Mouse (Mus musculus): ENCODE data around the gene Col9a3.
A peak's percentile ranks its signal among the peaks of the same experiment; 100 is the strongest.

Col9a3 gene

DNA sequence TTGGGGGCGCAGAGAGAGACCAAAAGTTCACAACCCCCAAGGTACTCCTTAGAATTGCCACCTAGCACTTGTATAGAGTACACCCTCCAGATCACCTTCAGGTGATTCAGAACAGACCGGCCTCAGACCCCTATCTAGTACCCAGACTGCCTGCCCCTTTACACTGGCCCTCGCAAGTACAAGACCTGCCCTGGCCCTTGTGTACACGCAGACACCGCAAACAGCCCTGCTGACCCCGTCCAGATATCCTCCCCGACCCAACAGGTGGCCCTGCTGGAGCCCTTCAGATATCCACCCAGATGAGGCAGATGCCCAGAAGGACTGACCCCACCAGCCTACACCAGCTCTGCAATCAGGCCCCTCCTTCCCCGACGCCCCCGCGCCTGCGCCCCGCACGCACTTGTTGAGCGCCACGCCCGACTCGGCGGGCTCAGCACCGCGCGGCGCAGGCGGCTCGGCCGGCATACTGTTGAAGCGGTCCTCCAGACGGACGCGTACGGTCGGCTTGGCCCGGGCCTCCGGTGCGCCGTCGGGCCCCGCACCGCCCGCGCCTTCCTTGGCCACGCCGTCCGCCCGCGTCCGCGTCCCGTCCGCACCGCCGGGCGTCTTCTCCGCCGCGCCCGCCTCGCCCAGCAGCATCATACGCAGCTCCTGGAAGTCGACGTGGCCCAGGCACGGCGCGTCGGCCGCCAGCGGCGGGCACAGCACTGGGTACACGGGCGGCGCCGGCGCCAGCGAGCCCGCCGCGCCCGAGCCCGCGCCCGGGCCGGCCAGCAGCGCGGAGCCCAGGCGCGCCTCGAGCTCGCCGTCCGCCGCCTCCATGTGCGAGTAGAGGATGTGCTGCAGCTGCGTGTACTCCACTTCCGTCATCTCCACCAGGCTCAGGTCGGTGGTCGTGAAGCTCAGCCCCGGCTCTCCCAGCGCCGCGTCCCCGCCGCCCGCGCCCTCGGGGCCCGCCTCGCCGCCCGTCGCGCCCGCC lies 44.3 kb downstream of the Col9a3 start:
- DNase-seq = peak; percentile 84

- peak; percentile 70 for DNase-seq
Observed at GRCm38 (mm10) chr2:180642555-180643260, 45.1 kb downstream of the Col9a3 start, which contains the start of gene Tcfl5. Gene Tcfl5, minus strand, starts transcription at chr2:180642708.

DNA sequence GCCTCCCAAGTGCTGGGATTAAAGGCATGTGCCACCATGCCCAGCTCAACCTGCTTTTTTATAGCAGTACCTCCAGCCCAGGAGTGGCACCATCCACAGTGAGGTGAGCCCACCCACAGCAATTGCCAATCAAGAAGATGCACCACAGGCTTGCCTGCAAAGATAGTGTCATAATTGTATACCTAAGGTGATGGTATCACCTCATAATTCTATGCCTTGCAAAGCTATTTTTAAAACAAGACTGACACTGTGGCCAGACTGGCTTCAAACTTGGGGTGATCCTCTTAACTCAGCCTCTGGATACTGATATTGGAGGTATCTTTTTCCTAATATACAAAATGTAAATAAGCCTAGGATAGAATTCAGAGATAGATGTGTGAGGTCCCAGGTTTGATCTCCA lies 46.0 kb downstream of the Col9a3 start:
- DNase-seq = peak; percentile 79

GRCm38 (mm10) chr2:180646841-180647240 lies 49.3 kb downstream of the Col9a3 start:
- peak; percentile 64 for DNase-seq

GRCm38 (mm10) chr2:180654666-180655065 lies 57.1 kb downstream of the Col9a3 start:
- DNase-seq = peak; percentile 64

DNA sequence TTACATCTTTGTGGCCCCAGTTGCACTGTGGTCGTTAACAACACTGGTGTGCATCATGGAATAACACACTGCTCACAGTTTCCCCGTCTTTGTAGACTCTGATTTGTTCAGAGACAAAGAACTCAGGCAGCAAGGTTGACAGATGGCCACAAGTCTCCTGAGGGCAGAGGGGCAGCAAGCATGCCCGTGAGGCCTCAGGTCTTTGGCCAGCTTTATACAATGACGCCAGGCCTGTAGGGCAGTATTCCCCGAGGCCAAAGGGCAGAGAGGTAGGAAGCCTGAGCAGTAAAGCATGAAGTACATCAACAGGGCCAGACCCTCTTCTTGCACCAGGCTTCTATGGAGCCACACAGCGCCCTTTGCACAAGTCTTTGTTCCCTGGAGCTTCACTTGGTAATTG lies 57.6 kb downstream of the Col9a3 start:
- DNase-seq = peak; percentile 44

GRCm38 (mm10) chr2:180657394-180658013 lies 59.9 kb downstream of the Col9a3 start:
- DNase-seq = peak; percentile 96

GRCm38 (mm10) chr2:180658381-180658780 lies 60.8 kb downstream of the Col9a3 start:
- DNase-seq = peak; percentile 66

DNA sequence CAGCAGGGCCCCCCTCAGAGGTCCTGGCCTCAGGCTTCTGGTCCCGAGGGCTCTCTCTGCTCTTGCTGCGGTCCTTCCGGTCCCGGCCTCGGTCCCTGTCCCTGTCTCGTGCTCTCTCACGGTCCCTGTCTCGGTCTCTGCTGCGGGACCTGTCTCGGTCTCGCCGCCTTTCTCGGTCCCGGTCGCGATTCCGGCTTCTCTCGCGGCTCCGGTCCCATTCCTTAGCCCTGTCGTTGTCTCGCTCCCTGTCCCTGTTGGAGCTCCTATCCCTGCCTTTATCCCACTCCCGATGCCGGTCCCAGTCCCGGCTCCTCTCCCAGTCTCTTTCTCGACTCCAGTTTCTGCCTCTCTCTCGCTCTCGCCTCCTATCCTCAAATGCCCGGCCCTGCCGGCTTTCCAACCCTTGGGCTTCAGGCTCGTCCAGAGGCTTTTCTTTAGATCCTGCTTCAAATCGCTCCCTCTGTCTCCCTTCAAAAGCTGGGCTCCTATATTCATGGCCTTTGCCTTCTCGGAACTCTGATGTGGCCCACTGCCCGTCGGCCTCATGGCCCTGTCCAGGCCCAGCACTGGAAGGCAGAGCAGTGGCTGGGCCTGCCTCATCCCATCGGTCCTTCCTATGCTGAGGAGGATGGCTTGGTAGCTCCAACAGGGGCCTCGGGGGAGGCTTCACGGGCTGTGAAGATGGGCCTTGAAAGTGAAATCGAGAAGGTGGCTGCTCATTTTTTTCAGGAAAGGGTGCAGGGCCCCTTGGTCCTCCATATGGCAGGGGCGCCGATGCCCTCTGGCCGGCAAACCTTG lies 62.0 kb downstream of the Col9a3 start:
- DNase-seq = peak; percentile 90

- peak; percentile 90 for DNase-seq
Observed at GRCm38 (mm10) chr2:180660521-180660920, 62.9 kb downstream of the Col9a3 start.

- peak; percentile 84 for DNase-seq
Observed at GRCm38 (mm10) chr2:180662008-180662407, 64.4 kb downstream of the Col9a3 start.

Measured in heart, adult 11 months (tissue).